12 mouse cellular contexts compared by ENCODE assay signal in genomic region chr17:84118781-84119180, GRCm38 (mm10).
DNase-seq lines count a peak whose midpoint lies in the region; ATAC-seq and TF ChIP-seq lines count a peak whose summit lies in the region.
"Had no signal": no experiment of that assay in that cellular context is flagged by ENCODE, and none has a peak within 500 bp of the region (broad histone marks: within the 10 kb centered on the region; RNA-seq: fewer than 3 reads in every experiment).

No protein-coding gene starts in this region.

- TF ChIP-seq POLR2A in heart, adult 2 months (IDR thresholded peaks at IDR 0.05; ENCODE audit: insufficient read depth, low read depth, low read length), result no peak
- no peak for TF ChIP-seq POLR2A in liver, adult 2 months (IDR thresholded peaks at IDR 0.05; ENCODE audit: extremely low read depth, insufficient read depth, low read length)

- 56% methylated on average over 1 of the region's 1 CpGs for WGBS in heart, adult 2 months
- 30% methylated on average over 1 of the region's 1 CpGs for WGBS in liver, adult 2 months
- 67% methylated on average over 1 of the region's 1 CpGs for WGBS in liver, embryonic 15.5 days (ENCODE audit: insufficient replicate concordance)

- ATAC-seq in liver, embryonic 15.5 days (ENCODE audit: insufficient read depth), result no peak
- no peak for ATAC-seq in activated CD4-positive, CD25-positive, alpha-beta regulatory T cell, adult 4 months
- ATAC-seq: Patski had no signal

- H3K4me2 ChIP-seq in liver, embryonic 15.5 days, result peak overlapping the region; percentile 38; the same call in 1 of the 2 replicates
- H3K4me2 ChIP-seq: limb, embryonic 12.5 days had no signal

- TF ChIP-seq CTCF in heart, adult 2 months (IDR thresholded peaks at IDR 0.05), result no peak
- TF ChIP-seq CTCF in liver, adult 2 months (IDR thresholded peaks at IDR 0.05; ENCODE audit: low read depth, low read length), result no peak

- H3K36me3 ChIP-seq in heart, adult 2 months (ENCODE audit: control insufficient read depth, insufficient read depth, low read length), result no peaks in the 10 kb centered on the region
- H3K36me3 ChIP-seq in liver, adult 2 months (ENCODE audit: control insufficient read depth, insufficient read depth, low read length), result no peaks in the 10 kb centered on the region
- H3K36me3 ChIP-seq in liver, embryonic 15.5 days (replicated peaks), result no peaks in the 10 kb centered on the region
- H3K36me3 ChIP-seq: limb, embryonic 12.5 days had no signal

- no peaks in the 10 kb centered on the region for H3K9me3 ChIP-seq in liver, embryonic 15.5 days (replicated peaks)
- H3K9me3 ChIP-seq: limb, embryonic 12.5 days had no signal

- H3K4me1 ChIP-seq in heart, adult 2 months (ENCODE audit: control insufficient read depth, insufficient read depth, low read length), result peaks cover 7% of the 10 kb centered on the region
- H3K4me1 ChIP-seq in liver, adult 2 months (ENCODE audit: control insufficient read depth, insufficient read depth, low read length), result peaks cover 16% of the 10 kb centered on the region
- peaks cover 79% of the 10 kb centered on the region for H3K4me1 ChIP-seq in liver, embryonic 15.5 days (replicated peaks)

- H3K27me3 ChIP-seq in heart, adult 2 months (ENCODE audit: control insufficient read depth, insufficient read depth, low read length), result no peaks in the 10 kb centered on the region
- H3K27me3 ChIP-seq in liver, adult 2 months (ENCODE audit: control insufficient read depth, insufficient read depth, low read length), result no peaks in the 10 kb centered on the region
- H3K27me3 ChIP-seq in liver, embryonic 15.5 days, result no peaks in the 10 kb centered on the region
- H3K27me3 ChIP-seq: limb, embryonic 12.5 days; Patski had no signal

- peak overlapping the region; percentile 40 for H3K27ac ChIP-seq in heart, adult 2 months
- H3K27ac ChIP-seq in liver, adult 2 months (replicated peaks; ENCODE audit: insufficient read depth, low read depth, low read length), result peak overlapping the region; percentile 37
- H3K27ac ChIP-seq in liver, embryonic 15.5 days (replicated peaks), result peak overlapping the region; percentile 84
- H3K27ac ChIP-seq: limb, embryonic 12.5 days had no signal

- TF ChIP-seq EP300 in heart, adult 2 months (IDR thresholded peaks at IDR 0.05; ENCODE audit: insufficient read depth, low read depth, low read length), result no peak

- H3K79me2 ChIP-seq in heart, adult 2 months (replicated peaks; ENCODE audit: control insufficient read depth, insufficient read depth, low read length), result no peaks in the 10 kb centered on the region
- no peaks in the 10 kb centered on the region for H3K79me2 ChIP-seq in liver, adult 2 months (ENCODE audit: control insufficient read depth, insufficient read depth, low read length)

- H3K4me3 ChIP-seq in heart, adult 2 months, result no peak overlapping the region
- H3K4me3 ChIP-seq in liver, adult 2 months (ENCODE audit: insufficient read depth, low read depth, low read length), result no peak overlapping the region
- no peak overlapping the region for H3K4me3 ChIP-seq in liver, embryonic 15.5 days (replicated peaks)
- H3K4me3 ChIP-seq: limb, embryonic 12.5 days had no signal

- DNase-seq in heart, adult 2 months, result no peak
- DNase-seq in heart, postnatal 25 days (ENCODE audit: low spot score), result no peak
- DNase-seq in liver, adult 2 months (ENCODE audit: extremely low read depth, low read depth, low spot score), result no peak
- no peak for DNase-seq in liver
- DNase-seq in adipocyte (ENCODE audit: low spot score), result peak; percentile 57
- DNase-seq in kidney, adult 8-10 months, result no peak
- DNase-seq: adrenal gland, postnatal 10 days; cerebellum, adult 11 months had no signal

- no peak overlapping the region for H3K9ac ChIP-seq in heart, adult 2 months (ENCODE audit: low read depth, low read length)
- no peak overlapping the region for H3K9ac ChIP-seq in liver, adult 2 months (ENCODE audit: low read depth, low read length)
- H3K9ac ChIP-seq in liver, embryonic 15.5 days, result no peak overlapping the region
- H3K9ac ChIP-seq: limb, embryonic 12.5 days had no signal

- intact Hi-C loops in heart, adult 2 months (cut with DNase I), result no loop called here
- intact Hi-C loops in heart, postnatal 25 days (cut with DNase I), result loop anchor here (2.0 kb wide), 1 partner anchor 24 kb away; no protein-coding TSS in a partner anchor
